Mouse (Mus musculus) stomach, embryonic 15.5 days (tissue): ENCODE measurements around the gene Bmp15. TPM values are rescaled to one million over a fixed set of nuclear protein-coding genes. Genes with fewer than 3 reads are reported as not detected.

ENCODE experiments used
- ATAC-seq: fragments of 200-750 bp; cut with Nextera tagmentation; 2 replicates; pipeline ENCODE4 v1.8.0; 2017; ENCODE audit warnings: low read depth, moderate number of reproducible peaks, moderate TSS enrichment; ENCODE audit not compliant: insufficient read depth, low FRiP score
- H3K27ac ChIP-seq: fragments of 300-500 bp; sonication (generic); 2 replicates; pipeline ENCODE4 v1.5.1; 2015; ENCODE audit warnings: mild to moderate bottlenecking, inconsistent platforms
- H3K27me3 ChIP-seq: fragments of 300-500 bp; sonication (generic); replicated peaks from 2 replicates; pipeline ENCODE4 v1.6.1; 2015; ENCODE audit warnings: inconsistent platforms
- H3K36me3 ChIP-seq: fragments of 300-500 bp; sonication (generic); 2 replicates; pipeline ENCODE4 v1.6.1; 2015; ENCODE audit warnings: inconsistent platforms
- H3K4me1 ChIP-seq: fragments of 300-500 bp; sonication (generic); 2 replicates; pipeline ENCODE4 v1.6.1; 2015; ENCODE audit warnings: inconsistent platforms
- H3K4me2 ChIP-seq: fragments of 300-500 bp; sonication (generic); 2 replicates; pipeline ENCODE4 v1.6.1; 2015; ENCODE audit warnings: mild to moderate bottlenecking, inconsistent platforms
- H3K4me3 ChIP-seq: fragments of 300-500 bp; sonication (generic); replicated peaks from 2 replicates; pipeline ENCODE4 v1.5.1; 2015; ENCODE audit warnings: inconsistent platforms
- H3K9ac ChIP-seq: fragments of 300-500 bp; sonication (generic); 2 replicates; pipeline ENCODE4 v1.6.1; 2015; ENCODE audit warnings: inconsistent platforms
- H3K9me3 ChIP-seq: fragments of 300-500 bp; sonication (generic); 2 replicates; pipeline ENCODE4 v1.6.1; 2016; ENCODE audit warnings: inconsistent platforms
- WGBS: fragments of 180-500 bp; shearing (Covaris S2); methylation state at CpG from one replicate; pipeline ENCODE4 v1.1.7; 2015; 5-methylcytosine and 5-hydroxymethylcytosine counted together
- polyA plus RNA-seq: library from polyadenylated mRNA; unstranded; fragments of >200 nt; fragmentation: Nextera tagmentation; extraction: Ambion mirVana; gene quantifications from 2 replicates; pipeline ENCODE4 v1.2.1, GENCODE M21; 2015

Gene Bmp15
- polyA plus RNA-seq, result 0.04 and 0.06 TPM in 2 replicates

DNA sequence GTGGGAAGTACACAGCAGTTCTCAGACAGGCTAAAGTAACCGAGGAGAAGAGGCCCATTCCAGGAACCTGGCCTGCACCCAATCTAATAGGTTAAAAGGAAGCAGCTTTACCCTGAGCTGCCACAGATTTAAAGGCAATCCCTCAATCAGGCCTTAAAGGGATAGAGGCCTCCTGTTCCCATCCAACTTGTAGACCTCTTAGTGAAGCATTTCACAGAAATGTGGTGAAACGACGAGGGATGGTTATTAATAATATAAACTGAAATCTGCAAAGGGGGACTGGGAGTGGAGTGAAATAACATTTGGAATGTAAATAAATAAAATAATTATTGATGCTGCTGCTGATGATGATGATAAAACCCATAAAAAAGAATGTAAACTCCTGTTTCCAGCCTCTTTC lies at the start of gene Bmp15:
Gene Bmp15, minus strand, starts transcription at position 101 of the 400 bp plus-strand sequence.
- H3K4me2 ChIP-seq, result no peak within 1 kb of the TSS
- H3K4me3 ChIP-seq, result no peak within 1 kb of the TSS
- no peak for ATAC-seq
- no peaks in the 10 kb centered on the region for H3K4me1 ChIP-seq
- WGBS, result 67% methylated on average over 3 of the region's 3 CpGs
- no peaks in the 10 kb centered on the region for H3K9me3 ChIP-seq
- H3K27ac ChIP-seq, result no peak within 1 kb of the TSS
- H3K27me3 ChIP-seq, result no peaks in the 10 kb centered on the region
- no peak within 1 kb of the TSS for H3K9ac ChIP-seq
- H3K36me3 ChIP-seq, result no peaks in the 10 kb centered on the region

GRCm38 (mm10) chrX:6368822-6369221 lies 48.3 kb upstream of the Bmp15 start:
- Histone ChIP-seq H3K4me2 (no peak overlapping the region), H3K4me3 (no peak overlapping the region), H3K27me3 (no peaks in the 10 kb centered on the region), H3K27ac (no peak overlapping the region), H3K4me1 (no peaks in the 10 kb centered on the region), H3K9me3 (no peaks in the 10 kb centered on the region), H3K9ac (no peak overlapping the region), H3K36me3 (no peaks in the 10 kb centered on the region)
- WGBS, result 64% methylated on average over 1 of the region's 1 CpGs
- ATAC-seq, result no peak

DNA sequence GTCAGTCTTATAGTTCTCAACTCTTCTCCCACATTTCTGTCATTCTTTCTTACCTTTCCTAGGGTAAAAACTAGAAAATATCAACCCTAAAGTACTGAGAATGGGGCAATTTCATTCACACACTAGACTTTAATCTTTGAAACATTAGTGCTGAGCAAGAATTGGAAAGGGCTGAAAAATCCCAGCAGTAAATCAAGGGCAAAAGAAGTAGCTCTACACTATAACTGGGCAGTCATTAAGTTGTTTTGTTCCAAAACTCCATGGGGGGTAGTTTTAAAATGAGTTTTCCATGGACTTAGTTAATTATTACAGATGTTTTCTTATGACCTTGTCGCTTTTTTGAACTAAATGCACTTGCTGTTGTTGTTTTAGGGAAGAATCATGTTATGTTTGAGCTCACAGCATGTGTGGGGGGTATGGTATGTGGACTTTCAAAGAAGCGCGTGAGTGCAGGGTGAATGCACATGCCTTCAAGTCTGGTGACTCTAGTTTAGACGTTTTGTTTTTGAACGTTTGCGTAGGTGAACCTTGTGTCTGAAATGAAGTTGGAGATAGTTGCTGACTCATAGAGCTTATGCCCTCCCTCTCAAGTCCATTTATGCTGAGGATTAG lies 37.1 kb upstream of the Bmp15 start:
- H3K4me2 ChIP-seq, result no peak overlapping the region
- no peaks in the 10 kb centered on the region for H3K9me3 ChIP-seq
- no peak overlapping the region for H3K27ac ChIP-seq
- no peak overlapping the region for H3K4me3 ChIP-seq
- H3K36me3 ChIP-seq, result no peaks in the 10 kb centered on the region
- H3K27me3 ChIP-seq, result no peaks in the 10 kb centered on the region
- H3K9ac ChIP-seq, result no peak overlapping the region
- no peak for ATAC-seq
- WGBS, result 72% methylated on average over 6 of the region's 6 CpGs
- H3K4me1 ChIP-seq, result no peaks in the 10 kb centered on the region

DNA sequence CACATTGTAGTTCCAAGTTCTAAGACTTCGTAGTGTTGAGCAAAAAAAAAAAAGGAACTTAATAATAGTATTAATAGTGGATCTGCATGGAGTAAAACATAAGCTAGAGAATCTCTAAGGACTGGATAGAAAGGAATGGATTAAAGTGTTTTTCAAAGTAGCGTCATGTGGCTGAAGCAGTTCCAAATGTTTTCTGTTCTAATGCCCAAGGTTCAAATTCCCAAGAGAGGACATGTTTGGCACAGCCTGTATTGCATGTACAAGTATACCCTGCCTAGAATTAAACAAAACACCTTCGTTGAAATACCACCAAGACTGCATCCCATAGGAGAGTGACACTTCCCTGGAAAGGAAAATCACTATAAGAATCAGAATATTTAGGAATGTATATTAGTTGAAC lies 36.4 kb upstream of the Bmp15 start:
- Histone ChIP-seq H3K27ac (no peak overlapping the region), H3K27me3 (no peaks in the 10 kb centered on the region), H3K4me3 (no peak overlapping the region), H3K36me3 (no peaks in the 10 kb centered on the region), H3K9ac (no peak overlapping the region), H3K9me3 (no peaks in the 10 kb centered on the region), H3K4me2 (no peak overlapping the region), H3K4me1 (no peaks in the 10 kb centered on the region)
- ATAC-seq, result no peak
- WGBS, result 78% methylated on average over 3 of the region's 3 CpGs

- H3K27ac ChIP-seq, result no peak overlapping the region
- no peak for ATAC-seq
- WGBS, result 57% methylated on average over 1 of the region's 1 CpGs
- H3K36me3 ChIP-seq, result no peaks in the 10 kb centered on the region
- H3K9me3 ChIP-seq, result no peaks in the 10 kb centered on the region
- no peak overlapping the region for H3K9ac ChIP-seq
- H3K4me2 ChIP-seq, result no peak overlapping the region
- no peaks in the 10 kb centered on the region for H3K27me3 ChIP-seq
- no peak overlapping the region for H3K4me3 ChIP-seq
- H3K4me1 ChIP-seq, result no peaks in the 10 kb centered on the region
These were observed 24.9 kb upstream of the Bmp15 start for GRCm38 (mm10) chrX:6345273-6345959.

GRCm38 (mm10) chrX:6324056-6324455 lies 3.5 kb upstream of the Bmp15 start:
- H3K4me1 ChIP-seq, result no peaks in the 10 kb centered on the region
- H3K27me3 ChIP-seq, result no peaks in the 10 kb centered on the region
- no peak overlapping the region for H3K4me2 ChIP-seq
- H3K9ac ChIP-seq, result no peak overlapping the region
- WGBS, result 45% methylated on average over 1 of the region's 1 CpGs
- no peak overlapping the region for H3K27ac ChIP-seq
- no peak overlapping the region for H3K4me3 ChIP-seq
- no peaks in the 10 kb centered on the region for H3K36me3 ChIP-seq
- no peaks in the 10 kb centered on the region for H3K9me3 ChIP-seq
- no peak for ATAC-seq

DNA sequence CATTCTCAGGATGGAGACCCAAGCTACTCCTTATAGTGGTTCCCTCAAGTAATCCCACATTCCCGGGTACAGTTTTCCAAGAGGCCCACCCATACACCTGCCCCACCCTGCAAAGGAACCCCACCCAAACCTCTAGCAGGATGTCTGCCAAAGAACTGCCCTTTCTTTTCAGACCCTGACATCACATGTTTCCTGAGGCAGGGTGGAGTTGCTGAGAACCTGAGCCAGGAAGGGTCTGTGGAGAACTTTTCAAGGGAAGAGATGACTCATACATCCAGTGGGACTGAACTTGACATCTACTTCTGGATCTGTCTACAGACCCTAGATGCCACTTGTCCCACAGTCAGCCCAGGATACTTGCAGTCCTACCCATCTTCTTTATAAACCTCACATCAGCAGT lies 2.8 kb downstream of the Bmp15 start:
- H3K36me3 ChIP-seq, result no peaks in the 10 kb centered on the region
- H3K27ac ChIP-seq, result no peak overlapping the region
- H3K9ac ChIP-seq, result no peak overlapping the region
- 65% methylated on average over 1 of the region's 1 CpGs for WGBS
- H3K9me3 ChIP-seq, result no peaks in the 10 kb centered on the region
- H3K27me3 ChIP-seq, result no peaks in the 10 kb centered on the region
- H3K4me3 ChIP-seq, result no peak overlapping the region
- no peaks in the 10 kb centered on the region for H3K4me1 ChIP-seq
- H3K4me2 ChIP-seq, result no peak overlapping the region
- no peak for ATAC-seq

Other genes starting within 250 kb of the Bmp15 start
- not detected in 2 replicates for gene AU022751, start 237.3 kb downstream of the Bmp15 start, polyA plus RNA-seq
- 4.5 and 4.9 TPM in 2 replicates for gene Nudt10, start 147.7 kb downstream of the Bmp15 start, polyA plus RNA-seq
- 2.4 and 3.5 TPM in 2 replicates for gene Shroom4, start 79.1 kb upstream of the Bmp15 start, polyA plus RNA-seq